Mouse (Mus musculus) frontal cortex, adult 2 months (tissue): Measurements from ENCODE around the gene Sema3d. TPM values are rescaled to one million over a fixed set of nuclear protein-coding genes. Genes with fewer than 3 reads are reported as not detected.

Experiments used
- DNase-seq, 2 experiments: peaks; one replicate each; pipeline ENCODE4 v3.0.0; 2022; ENCODE audit warnings: low spot score in 1 of 2; ENCODE audit errors: extremely low spot score in 1 of 2
- polyA plus RNA-seq: library from polyadenylated mRNA; depleted of rRNA; stranded (reverse); fragments of >200 nt; gene quantifications from 2 replicates; pipeline ENCODE4 v1.2.3, GENCODE M21; 2012; rRNA removed

Sema3d gene
- 3.7 and 4.7 TPM in 2 replicates for polyA plus RNA-seq

DNA sequence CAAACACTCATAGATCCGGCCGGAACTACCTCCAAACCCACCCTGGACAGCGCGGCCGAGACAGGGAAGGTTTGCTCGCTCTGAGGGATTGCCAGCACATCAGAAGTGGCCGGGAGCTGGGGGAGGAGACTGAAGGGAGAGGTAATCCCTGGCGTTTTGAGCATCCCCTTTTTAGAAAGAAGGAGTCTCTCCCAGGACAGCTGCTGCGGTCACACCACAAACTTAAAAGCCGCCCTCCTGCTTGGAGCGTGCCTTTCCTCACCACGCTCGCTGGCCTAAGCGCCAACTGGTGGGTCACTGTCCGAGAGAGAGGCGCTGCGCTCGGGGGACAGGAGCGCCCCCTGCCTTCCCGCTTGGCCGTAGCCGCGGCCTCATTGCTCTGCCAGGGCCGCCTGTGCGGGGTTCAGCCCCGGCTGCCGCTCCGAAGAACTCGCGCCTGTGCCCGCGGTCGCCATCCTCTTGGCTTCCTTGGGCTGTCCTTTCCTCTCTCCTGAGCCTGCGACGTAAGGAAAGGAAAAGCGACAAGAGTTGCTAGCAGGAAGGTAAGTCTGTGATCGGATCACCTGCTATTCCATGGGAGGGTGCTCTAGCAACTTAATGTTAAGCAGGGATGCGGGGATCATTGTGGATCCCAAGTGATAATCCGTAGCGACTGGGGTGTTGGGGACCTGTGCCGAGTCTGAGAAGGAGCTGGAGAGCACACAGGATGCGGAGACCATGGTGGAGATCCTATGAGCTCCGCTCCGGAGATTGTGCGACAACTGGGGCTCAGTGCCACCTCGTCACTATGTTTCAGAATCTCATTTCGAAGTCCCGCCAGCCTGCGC lies at the start of gene Sema3d:
Gene Sema3d, plus strand, starts transcription at position 253 of the 827 bp plus-strand sequence.
- peak in 1 of 2 experiments; percentile 79 for DNase-seq

DNA sequence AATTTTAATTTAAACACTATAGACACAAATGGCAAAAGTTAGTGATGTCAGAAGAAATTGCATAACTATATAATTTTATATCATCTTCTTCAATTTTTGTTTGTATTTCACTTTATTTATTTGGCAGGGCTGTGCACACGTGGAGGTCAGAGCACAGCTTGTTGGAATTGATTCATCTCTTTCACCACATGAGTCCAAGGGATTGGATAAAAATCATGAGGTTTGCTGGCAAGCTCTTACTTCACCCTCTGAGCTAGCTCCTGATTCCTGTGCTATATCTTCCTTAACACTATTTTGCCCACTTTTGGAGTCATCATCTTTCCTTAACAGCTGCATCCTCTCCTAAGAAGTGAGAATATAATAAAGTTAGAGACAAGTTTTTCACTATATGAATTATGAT lies 5.9 kb upstream of the Sema3d start:
- no peak for DNase-seq

DNA sequence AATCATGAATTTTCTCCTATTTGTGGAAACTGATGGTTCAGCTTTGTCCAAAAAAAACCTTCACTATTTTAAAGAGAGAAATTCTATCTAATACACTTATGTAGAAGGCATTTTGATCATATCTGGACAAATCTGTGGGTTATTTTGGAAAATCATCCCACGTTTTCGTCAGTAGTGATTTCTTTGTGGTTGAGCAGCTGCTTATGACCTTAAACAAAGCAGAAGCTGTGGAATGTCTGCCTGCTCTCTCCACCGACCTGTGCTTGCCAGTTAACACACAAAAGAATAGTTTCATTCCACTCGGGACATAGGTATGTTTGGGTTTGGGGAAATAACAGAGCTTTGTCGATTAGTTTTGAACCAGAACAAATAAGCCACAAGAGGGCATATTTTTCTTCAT lies 4.3 kb upstream of the Sema3d start:
- peak in 1 of 2 experiments; percentile 8 for DNase-seq

DNA sequence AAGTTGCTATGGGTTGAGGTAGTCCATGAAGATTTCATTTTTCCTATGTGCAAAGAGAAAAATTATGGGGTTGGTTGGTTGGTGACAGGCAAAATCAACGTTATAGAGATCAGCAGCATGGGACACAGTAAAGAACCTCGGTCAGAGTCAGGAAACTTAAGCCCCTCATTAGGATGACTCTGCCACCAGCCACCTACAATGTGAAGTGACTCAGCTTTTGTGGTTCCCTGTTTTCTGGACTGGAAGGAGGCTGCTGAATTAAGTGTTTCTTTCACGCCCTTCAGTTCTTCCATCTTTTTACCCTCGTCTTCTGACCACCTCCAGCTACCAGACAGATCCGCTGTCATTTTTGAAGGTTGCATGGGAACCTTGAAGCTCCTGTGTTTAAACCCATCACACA lies 1.2 kb upstream of the Sema3d start:
- DNase-seq = no peak

DNA sequence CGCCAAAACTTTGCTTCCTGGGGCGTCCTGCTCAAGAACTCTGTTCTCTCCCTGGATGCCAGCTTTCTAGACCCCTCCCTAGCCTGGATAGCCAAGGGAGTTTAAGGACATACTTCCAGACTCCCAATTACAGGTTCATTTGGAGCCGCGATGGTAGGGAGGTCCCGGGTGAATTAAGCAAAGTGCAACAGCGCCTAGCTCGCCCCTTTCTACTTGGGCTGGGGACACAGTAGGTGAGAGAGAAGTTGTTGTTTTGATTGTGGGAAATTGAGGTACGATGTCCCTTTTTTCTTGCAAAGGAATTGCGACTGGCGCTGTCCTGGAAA lies 738 bp downstream of the Sema3d start:
- no peak for DNase-seq

DNA sequence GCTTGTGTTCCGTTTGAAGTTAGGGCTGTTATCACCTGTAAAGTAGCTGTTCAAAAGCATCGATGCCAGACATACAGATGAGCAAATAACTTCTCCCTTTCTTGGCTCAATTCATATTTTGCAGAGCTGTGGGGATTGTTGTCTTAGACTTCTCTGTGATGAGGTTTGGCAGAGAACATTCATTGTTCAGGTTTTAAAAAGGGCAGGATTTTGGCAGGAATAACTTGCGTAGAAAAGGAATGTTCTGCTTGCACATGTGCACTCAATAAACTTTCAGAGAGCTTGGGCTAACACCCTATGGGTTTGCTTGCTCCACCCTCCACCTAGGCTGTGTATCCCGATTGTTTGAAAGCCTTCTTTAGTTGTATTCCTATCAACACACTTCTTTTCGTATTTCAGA lies 9.5 kb downstream of the Sema3d start:
- DNase-seq = no peak

DNA sequence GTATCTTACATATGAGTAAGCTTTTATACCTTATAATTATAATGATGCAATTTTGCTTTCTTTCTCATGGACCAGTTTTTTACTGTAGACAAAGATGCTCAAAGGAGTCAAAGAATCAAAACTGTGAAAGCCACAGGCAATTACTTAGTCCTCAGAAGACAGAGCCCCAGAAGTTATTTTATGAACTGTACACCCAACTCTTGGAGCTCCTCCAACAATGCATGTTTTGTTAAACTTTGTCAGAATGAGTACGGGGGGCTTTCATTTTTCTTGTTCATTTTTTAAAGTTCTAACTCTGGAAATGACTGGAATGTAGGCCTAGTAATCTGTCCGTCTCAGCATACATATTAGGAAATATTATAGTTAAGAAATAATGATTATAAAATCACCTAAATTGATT lies 16.1 kb downstream of the Sema3d start:
- no peak for DNase-seq

DNA sequence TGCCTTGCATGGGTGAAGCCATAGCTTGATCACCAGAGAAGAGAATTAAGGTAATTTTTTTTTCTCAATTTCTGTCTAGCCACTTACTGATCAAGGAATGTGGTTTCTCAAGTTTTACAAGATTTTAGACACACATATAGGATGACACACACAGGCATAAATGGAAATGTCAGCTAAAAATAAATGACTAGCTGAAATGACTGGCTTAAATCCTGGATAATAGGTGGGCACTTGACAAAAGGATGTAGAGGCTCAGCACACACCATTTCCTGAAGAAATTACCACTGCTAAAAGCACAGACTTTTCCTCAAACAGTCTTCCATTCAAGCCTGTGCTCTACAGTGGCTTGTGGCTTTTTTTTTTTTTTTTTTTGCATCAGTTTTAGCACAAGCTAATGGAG lies 21.0 kb downstream of the Sema3d start:
- DNase-seq = no peak

DNA sequence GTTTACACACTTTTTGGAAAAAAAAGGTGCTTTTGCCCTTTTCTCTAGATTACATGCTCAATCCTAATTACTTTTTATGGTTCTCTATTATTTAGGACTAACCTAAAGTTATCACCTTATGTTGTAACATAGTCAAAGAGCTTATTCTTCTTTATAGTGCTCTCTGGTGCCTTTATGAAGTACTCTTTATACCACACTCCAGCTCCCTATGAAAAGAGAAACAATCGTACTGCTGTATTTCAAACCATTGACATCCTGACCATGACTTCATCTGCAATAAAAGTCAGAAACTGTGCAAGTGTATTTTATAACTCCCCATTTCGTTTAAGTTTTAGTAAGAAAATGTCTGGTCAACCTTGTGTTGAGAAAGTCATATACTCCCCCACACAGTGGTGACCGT lies 29.4 kb downstream of the Sema3d start:
- DNase-seq = no peak

DNA sequence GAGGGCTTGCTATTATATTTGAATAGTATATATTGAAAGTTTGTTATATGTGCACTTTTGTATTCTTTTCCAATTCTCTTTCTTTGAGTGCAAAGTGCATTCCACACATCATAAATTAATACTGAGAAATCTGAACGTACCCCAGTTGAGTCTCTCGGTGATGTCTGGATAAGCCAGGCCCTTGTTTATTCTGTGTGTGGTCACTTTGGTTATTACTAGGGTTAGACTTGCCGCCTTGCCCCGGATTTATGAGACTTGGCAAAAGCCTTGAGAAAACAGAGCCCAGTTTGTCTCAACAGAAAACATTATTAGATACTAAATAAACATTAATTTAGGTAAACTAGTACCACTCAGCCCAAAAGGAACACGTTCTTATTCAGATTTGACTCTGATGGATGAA lies 40.1 kb downstream of the Sema3d start:
- DNase-seq = no peak

DNA sequence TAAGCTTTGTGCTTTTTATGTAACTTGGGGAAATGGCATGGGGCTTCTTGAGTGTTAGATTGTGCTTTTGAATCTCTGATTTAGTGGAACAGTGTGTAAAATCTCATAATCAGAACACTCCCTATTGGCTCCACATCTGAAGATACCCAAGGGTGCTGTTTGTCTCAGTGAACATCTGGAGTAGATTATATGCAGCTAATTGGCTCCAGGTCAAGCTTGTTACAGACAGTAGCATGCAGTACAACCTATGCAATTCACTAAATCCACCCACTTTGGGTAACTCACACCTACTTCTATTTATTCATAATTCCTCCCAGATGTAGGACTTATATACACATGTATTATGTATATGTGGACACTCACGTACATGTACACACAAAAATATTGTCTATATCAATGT lies 58.6 kb downstream of the Sema3d start:
- no peak for DNase-seq

DNA sequence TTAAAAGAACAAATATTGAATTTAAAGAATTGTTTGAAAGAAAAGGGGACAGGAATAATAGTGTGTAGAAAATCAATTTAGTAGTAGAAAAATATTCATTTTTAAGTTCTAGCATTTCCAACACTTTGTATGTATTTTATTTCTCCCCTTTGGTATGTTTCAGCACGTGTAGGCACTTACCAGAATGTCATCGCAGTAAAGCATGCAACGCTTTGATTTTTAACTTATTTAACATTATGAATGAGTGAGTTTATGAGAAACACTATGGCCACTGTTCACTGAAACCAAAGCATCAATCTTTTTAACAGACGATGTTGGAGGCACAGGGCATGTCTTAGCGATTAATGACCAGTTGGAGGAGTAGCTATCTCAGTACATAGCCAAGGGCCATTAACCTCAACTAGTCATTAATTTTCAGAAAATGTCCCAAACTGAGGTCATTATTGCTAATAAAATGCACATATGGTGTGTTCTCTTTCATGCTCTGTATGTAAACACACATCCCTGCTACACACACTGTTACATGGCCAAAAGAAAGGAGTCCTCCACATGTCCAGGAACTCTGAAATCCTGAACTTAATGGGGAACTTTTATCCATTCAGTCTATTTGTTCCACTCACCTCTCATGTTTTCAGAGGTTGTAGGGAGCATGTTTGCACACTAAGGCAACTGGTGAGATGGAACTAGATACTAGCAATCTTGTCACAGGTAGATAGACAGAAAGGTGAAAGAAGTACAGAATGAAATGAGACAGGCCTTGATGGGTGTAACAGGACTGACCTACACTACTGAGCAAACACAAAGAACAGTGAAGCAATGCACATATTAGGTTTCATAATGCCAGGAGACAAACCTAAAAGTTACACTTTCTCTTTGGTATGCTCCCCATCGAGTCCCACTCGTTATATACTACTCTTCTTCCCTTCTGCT lies 59.3 kb downstream of the Sema3d start:
- DNase-seq = no peak

DNA sequence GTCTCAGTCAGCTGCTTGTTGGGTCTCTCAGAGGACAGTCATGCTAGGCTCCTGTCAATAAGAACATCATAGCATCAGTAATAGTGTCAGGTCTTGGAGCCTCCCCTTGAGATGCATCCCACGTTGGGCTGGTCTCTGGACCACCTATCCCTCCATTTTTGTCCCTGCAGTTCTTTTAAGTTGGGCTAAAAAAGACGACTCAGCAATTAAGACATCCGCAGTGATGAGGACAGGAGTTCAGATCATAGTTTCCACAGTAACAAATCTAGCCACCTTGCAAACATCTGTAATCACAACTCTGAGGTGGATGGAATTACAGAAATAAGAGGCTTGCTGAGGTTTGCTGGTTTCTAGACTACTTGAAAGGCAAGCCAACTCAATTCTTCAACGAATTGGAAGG lies 67.9 kb downstream of the Sema3d start:
- DNase-seq = no peak

DNA sequence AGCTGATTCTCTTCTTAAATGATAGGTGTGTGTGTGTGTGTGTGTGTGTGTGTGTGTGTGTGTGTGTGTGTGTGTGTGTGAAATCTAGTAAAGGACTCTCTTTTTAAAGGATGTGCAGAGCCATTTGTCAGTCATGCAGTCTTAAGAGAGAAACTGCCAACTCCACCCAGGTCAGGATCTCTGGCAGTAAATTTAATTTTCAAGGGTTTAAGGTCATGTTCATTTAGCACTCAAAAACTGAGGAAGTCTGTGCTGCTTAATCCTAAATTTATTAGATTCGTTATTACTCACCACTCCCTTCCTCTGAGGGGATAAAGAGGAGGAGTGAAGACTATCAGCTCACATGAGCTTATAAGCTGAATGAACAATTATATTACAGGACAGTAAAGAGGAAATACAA lies 71.8 kb downstream of the Sema3d start:
- DNase-seq = no peak

DNA sequence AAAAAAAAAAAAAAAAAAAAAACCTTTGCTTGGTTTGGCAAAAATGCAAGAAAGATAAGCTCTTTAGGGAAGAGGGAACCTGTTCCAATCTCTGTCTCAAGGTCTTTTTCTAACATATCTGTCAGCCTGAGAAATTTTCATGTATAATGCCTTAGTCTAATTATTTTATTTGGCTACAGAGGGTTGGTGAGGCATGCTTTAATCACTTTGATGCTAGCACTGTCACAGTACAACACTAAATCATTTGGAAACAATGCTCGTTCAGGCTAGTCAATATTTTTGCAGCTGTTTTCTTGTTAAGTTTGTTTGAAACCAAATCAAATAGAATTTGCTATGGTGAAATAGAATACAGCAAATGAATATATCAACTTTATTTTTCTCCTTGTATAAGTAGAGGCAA lies 74.3 kb downstream of the Sema3d start:
- no peak for DNase-seq

DNA sequence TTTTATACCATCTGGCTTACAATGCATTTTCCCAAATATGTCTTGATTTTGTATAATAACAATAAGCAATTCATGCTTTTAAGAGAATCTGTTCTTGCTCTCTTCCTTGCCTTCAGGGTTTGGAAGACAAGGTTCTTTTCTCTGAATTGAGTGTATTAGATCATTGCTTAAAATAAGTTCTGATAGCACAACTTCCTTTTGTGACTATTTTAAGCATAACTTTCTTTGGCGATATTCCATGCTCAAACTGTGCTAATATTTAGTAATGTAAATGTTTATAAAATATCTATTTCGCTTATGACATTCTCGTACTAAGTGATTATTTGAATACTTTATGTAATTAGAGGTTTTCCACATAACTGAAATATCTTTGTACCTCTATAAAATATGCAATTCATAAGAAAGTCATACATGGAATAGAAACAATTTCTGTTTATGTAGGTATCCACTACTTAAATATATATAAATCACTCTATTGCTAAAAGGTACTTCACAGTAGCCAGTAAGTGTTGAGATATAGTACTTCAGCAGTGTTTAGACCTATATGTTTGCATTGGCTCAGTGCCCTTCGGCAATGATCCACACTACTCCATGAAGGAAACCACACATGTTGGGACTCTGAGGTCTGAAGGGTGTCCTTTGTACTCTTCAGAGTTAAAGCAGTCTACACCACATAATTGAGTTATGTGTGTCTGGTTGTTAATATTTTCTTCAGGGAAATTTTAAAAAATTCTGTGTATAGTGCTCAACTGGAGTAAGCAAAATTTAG lies 84.6 kb downstream of the Sema3d start:
- DNase-seq = no peak

DNA sequence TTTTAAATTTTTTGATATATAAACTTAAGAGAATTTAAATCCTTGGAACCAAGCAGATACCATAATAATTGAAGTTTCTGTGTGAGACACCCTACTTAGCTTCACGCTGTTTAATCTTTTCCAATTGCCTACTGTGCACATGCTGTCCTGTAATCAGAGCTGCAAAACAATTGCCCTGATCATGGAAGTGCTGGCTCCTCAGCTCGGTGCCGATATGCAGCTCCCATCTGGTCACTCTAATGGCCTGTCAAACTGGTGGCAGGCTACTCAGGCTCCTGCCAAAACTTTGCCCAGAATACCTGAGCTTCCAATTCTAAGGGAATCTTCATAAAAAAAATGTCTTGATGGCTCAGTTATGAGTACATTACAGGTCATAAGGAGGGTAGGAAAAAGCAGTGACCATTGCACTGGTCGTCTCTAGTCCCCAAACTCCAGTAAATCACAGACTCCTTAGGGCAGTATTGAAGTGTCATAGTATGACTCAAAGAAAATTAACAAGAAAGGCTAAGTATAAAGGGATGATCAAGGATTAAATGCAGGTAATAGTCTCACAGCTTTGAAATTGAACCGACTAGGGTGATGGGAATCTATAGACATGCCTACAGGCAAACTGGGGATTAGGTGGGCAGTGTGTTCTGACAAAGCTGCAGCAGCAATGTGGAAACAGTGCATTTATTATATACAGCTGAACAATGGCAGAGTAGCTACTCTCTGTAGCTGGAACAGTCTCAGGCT lies 91.9 kb downstream of the Sema3d start:
- no peak for DNase-seq

DNA sequence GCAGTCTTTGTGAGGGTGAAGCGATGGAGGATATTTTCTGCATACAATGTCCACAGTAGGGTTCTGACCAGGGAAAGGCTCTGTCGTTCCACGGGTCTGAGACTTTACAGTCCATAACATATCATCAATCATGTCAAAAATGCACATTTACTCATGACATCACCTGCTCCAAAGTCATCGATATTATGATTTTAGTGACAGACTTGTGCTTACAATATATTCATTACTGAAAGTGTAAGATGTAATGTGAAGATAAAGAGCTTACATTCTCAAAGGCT lies 92.4 kb downstream of the Sema3d start:
- DNase-seq = no peak

DNA sequence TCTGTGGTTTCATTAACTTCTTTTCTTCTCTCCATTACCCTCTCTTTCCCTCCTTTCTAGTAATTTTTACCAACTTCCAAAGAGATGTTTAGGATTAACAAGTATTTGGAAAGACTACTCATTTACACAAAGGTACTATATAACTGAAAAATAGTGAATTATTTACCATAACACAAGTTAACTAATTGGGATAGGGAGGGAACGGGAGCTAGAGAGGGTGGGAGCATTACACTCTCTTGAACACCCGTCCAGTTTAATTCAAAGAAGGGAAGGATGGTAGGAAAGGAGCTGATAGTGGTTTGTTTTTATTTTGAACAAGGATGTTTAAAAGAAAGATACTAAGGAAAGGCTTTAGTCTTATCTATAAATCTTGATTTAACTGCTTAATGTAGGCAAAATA lies 104.7 kb downstream of the Sema3d start:
- DNase-seq = no peak

DNA sequence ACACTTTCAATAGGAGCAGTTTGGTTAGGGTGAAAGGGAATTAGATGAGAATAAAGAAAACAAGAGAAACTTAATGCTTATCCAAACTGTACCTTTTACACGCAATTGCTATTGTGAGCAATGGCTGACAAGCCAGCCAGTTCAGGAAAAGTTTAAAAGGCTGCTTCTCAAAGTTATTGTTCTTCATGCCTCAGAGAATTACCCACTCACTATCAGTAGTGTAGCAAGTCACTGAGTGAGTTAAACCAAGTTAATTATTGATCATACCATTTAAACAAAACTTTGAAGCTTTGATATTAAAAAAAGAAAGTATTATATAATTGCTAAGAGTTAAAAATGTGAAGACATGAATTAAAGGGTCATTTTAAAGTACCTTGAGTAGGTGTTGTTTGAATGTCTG lies 108.5 kb downstream of the Sema3d start:
- no peak for DNase-seq
